Mouse (Mus musculus): ENCODE measurements at regions not wholly inside any gene's neighbourhood (a gene's known extent, or its start where the extent isn't known, plus 50 kb on each side); places are given as distances from the start of the nearest gene placed in this dataset.
A peak's percentile ranks its signal among the peaks of the same experiment; 100 is the strongest.
"Not testable (repeated sequence)": the region's sequence is repeated elsewhere in the genome, so short reads cannot be mapped to it uniquely, and the experiment has no call there.

- DNase-seq (ENCODE audit: low spot score in 2 of 2) = not testable (repeated sequence)
Observed at GRCm38 (mm10) chrX:40707176-40707575, 693.5 kb upstream of the Gria3 start.

- DNase-seq (ENCODE audit: low spot score in 2 of 2) = no peak
Observed at GRCm38 (mm10) chrX:40708631-40709030, 692.0 kb upstream of the Gria3 start.

GRCm38 (mm10) chrX:40740701-40741344 lies 659.8 kb upstream of the Gria3 start:
- peak; percentile 4 to 13 for DNase-seq (ENCODE audit: low spot score in 2 of 2)

Data from frontal cortex, postnatal 25 days (tissue).